Mouse (Mus musculus): ENCODE results near the gene Tnp1.

Tnp1 gene

DNA sequence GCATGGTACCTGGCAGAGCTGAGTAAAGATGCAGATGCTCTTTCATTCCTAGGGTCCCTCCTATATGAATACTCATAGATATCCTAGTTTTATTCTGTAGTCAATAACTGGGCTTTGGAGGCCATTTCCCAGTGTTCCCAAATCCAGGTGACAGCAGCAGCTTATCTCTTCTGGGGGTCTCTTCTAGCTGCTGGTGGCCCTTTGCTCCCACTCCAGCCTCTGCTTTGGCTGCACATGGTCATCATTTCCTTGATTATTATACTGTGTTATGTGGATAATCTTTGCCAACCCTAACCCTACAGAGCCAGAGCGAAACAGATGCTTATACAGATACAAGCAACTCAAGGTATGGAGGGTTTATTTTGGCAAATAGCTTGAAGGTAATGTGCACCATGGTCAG lies 8.9 kb downstream of the Tnp1 start:
- DNase-seq (ENCODE audit: low spot score): no peak

DNA sequence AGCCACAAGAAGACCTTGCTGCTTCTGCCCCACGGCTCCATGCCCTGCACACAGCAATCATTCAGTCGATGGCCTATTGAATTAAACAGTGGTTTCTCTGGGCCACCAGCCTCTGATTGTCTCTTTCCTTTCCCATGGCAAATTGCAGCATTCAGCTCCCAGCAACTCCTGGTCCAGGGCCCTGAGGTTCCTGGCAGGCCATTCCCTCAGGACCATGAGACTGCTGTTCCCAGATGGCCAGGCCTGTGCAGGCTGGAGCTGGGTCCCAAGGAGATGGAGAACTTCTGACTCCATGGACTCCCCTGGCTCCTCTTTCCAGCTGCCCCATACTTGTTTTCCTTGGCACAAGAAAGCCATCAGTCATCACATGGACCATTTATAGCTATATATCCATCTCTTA lies 10.8 kb downstream of the Tnp1 start:
- DNase-seq (ENCODE audit: low spot score): no peak

GRCm38 (mm10) chr1:73002637-73003036 lies 13.1 kb downstream of the Tnp1 start:
- no peak for DNase-seq (ENCODE audit: low spot score)

DNA sequence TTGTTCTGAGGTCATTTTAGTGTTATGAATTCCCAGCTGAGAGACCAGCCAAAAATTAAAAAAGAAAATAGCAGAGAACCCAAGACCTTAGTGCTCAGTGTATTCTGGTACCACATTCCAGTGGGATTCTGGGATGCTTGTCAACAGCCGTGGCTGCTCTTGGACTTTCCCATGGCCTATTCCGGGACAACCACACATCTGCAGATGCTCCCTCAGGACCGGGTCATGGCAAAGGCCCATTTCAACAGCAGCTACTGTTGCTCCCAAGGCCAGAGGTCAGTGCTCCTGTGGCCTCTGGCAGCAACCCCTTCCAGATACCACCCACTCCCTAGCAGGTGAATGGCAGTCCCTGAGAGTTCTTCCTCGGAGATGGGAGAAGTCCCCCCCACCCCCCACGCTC lies 13.7 kb downstream of the Tnp1 start:
- no peak for DNase-seq (ENCODE audit: low spot score)

DNA sequence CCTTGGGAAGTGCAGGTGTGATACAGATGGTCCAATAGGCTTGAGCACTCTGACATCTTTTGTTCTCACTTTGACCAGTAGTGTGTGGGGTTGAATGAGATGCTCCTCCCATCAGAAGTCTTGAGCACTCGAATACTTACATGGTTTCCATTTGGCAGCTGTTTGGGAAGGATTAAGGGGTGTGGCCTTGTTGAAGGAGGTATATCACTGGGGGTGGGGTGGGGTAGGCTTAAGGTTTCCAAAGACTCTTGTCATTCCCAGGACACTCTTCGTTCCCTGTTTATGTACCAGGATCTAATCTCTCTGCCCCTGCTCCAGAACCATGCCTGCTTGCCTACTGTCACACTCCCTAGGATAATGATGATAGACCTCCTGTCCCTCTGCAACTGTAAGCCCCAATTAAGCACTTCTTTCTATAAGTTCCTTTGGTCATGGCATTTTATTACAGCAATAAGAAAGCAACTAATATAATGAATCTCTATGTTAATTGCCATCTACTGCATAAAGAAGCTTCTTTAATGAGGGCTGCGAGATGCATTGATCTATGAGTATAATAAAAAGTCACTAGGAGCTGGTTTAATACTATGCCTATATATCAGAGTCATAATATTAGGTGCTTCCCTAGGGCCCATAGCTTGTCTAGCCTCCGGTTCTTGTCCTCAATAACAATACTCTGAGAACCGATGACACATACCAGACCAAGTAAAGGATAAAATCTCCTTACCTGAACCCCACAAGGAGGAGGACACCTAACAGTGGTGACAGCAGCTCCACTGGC lies 20.8 kb downstream of the Tnp1 start:
- DNase-seq (ENCODE audit: low spot score): no peak

- DNase-seq (ENCODE audit: low spot score): no peak
Measured at GRCm38 (mm10) chr1:72992944-72993464, 22.7 kb downstream of the Tnp1 start.

- DNase-seq (ENCODE audit: low spot score): no peak
Measured at GRCm38 (mm10) chr1:72992209-72992608, 23.5 kb downstream of the Tnp1 start.

DNA sequence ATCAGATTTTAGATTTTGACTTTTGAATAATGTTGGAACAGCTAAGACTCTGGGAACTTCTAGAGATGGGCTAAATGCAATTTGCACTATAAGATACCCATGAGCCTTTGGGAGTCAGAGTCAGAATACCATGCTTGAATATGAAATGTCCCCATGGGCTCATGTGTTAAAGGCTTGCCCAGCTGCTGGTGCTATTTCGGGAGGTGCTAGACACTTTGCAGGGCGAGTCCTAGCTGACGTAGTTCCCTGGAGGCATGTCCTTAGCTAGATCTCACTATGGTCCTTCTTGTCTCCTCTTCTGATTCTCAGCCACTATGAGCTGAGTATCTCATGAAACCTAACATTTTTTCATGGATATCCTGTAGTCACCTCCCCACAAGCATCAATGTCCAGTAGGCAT lies 26.8 kb downstream of the Tnp1 start:
- DNase-seq (ENCODE audit: low spot score): no peak

- no peak for DNase-seq (ENCODE audit: low spot score)
Measured at GRCm38 (mm10) chr1:72986715-72987114, 29.0 kb downstream of the Tnp1 start.

DNA sequence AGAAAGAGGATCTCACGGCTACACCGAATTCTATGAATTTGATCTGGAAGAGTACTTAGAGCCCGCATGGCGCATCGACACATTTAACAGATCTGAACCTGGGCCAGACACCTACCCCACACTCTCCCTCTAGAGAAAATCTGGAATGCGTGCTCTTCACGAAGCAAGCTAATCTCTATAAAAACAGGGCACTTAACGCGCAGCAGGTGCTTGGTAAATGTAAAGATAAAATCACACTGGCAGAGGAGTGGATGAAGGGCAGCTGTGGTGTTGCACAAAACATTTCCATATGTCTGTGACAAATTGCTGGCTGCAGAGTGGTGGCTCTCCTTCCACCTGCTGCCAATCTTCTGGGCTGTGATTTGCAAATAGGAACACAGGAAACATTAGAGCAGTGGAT lies 36.8 kb downstream of the Tnp1 start:
- peak; percentile 76 for DNase-seq (ENCODE audit: low spot score)

- no peak for DNase-seq (ENCODE audit: low spot score)
Measured at GRCm38 (mm10) chr1:72974226-72974625, 41.5 kb downstream of the Tnp1 start.

DNA sequence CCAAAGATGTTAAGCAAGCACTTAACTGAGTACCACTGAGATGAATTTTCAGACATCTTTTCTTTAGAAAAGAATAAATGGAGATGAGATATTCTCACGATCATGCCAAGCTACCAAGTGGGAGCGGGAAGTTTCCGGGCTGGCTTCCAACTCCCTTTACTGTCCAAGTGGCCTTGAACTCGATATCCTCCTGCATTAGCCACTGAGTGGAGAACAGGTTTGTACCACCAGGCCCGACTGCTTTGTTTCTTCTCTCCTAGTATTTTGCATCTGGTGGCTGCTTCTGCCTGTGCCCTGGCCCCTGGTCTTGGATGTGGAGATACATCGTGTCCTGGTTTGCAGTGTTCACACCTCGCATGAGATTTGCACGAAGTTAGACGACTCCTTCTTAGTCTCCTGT lies 45.2 kb downstream of the Tnp1 start:
- DNase-seq (ENCODE audit: low spot score): no peak

DNA sequence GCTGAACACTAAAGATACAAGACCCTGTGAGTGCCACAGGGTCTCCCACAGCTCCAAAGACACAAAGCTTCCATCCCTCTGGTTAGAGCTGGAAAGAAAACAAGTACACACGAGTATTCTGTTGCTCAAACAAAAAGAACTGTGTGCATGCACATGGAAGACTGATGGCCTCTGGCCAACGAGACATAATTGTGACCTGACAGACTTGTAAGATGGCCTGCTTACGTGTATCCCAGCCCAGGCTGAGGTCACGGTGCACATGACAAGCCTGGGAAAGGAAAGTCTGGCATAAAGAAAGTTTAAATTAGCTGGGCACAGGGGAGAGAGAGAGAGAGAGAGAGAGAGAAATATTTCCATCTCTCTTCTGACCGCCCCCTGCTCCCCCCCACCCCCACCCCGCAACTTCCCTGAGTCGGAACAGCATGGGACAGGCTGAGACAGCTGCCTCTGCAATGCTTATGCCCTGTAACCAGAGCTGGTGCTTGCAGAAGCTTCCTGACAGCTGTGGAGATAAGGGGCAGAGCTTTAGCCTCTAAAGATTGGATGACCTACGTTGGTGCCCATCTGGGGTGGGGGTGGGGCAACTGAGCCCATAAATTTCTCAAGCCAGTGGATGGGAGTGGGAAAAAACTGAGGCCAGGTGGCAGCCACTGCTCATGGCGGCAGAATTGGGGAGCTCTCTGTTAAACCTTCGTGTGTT lies 46.4 kb downstream of the Tnp1 start:
- peak; percentile 78 for DNase-seq (ENCODE audit: low spot score)

- DNase-seq (ENCODE audit: low spot score): no peak
Measured at GRCm38 (mm10) chr1:72966423-72966822, 49.3 kb downstream of the Tnp1 start.

All from MN1 (cell line).